Mouse (Mus musculus): Measurements from ENCODE around the gene Spata32.

Gene Spata32

DNA sequence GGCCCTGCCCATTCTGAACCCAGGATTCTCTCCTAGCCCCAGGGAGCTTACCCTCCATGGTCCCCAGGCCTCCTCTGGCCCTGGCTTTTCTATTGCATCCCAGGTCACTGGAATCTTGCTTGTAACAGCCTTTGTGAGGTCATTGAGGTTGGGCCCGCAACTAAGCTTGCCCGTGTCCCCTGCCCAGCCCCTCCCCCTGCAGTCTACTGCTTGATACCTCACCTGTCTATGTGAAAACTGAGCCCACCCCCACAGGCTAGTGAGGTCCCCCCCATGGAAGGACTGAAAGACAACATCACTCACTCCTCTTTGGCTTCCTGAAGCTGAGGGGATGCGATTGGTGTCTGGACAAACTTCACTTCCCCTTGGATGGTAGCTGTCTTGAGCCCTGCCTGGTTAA, 9.8 kb downstream of the Spata32 start, which contains the start of gene 1700023F06Rik:
Gene 1700023F06Rik (minus strand): TSS at position 101 of the 400 bp plus-strand sequence.
- intact Hi-C loops (cut with DNase I) = no loop called here

DNA sequence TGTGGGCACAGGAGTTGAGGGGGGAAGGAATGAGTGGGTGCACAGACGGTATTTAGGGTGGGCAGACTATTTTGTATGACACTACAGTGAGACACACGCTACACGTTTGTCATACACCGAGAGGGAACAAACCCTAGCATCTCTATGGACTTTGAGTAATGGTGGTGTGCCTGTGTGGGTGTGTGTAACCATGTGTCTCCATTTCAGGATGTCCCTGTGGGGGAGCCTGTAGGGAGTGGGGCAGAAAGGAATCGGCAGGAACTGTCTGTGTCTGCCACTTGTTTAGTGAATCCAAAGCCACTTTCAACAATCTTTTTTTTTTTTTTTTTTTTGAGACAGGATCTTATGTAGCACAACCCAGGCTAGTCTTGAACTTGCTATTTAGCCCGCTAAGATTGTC, 12.0 kb downstream of the Spata32 start:
- intact Hi-C loops (cut with DNase I) = no loop called here

DNA sequence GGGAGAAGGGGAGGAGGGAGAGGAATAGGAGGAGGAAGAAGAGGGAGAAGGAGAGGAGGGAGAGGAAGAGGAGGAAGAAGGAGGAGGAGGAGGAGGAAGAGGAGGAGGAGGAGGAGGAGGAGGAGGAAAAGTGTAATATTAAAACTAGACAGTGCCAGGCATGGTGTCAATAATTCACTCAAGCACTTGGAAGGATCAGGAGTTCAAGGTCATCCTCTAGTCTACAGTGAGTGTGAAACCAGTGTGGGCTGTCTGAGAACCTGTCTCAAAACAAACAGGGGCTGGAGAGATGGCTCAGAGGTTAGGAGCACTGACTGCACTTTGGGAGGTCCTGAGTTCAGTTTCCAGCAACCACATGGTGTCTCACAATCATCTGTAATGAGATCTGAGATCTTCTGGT, 15.9 kb downstream of the Spata32 start:
- intact Hi-C loops (cut with DNase I) = no loop called here

DNA sequence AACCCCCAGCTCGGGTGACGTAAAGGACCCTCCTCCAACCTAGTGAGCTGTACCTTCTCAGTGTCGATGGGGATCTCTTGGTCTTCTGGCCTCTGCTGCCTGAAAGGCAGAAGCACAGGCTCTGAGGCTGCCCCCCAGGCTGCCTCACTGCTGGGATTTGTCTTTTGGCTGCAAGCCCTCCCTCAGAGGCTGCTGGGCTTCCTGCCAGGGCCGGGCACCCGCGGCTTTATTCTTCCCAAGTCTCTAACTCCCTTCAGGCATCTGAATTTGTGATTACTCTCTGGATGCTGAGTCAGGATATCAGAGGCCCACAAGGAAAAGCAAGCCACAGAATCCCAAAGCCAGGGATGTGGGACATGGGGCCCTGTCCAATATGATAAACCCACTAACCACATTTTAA, 16.6 kb downstream of the Spata32 start:
- intact Hi-C loops (cut with DNase I) = no loop called here

DNA sequence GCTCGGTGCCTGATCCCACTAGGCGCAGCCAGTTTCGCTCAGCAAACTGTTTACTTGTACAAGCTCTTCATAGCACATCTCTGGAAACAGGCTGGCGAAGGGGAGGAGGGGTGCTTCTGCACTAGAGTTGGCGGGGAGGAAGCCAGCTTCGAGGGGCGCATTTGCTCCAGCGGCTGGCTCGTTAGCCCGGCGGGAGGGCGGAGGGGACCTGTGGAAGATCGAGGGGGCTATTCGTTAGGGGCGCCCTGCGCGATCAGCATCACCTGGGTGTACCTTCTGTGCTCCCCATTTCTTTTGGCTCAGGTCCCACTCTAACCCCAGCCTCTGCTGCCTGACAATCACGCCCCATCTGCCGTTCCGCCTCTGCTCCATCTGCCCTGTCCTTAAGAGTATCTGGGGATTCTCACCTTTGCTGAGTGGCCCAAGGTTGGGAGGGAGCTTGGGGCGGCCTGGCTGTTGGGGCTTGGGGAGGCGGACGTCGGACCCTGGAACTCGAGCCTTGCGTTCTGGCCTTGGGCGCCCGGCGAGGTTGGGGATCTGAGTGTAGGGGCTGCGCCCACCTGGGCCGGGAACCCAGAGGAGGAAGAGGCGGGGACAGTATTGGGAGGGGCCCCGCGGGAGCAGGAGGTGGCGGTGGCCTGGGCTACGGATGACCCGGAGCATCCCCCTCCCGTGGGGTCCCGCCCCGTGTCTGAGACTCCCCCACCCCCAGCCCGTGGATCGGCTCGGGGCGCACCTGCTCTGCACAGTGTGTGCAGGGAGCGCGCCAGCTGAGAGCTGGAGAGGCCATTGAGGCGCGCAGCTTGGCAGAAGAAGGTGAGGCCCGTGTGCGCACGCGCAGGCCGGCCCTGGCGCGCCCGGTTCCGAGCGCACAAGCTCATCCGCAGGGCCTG, 19.1 kb downstream of the Spata32 start:
- intact Hi-C loops (cut with DNase I) = no loop called here

DNA sequence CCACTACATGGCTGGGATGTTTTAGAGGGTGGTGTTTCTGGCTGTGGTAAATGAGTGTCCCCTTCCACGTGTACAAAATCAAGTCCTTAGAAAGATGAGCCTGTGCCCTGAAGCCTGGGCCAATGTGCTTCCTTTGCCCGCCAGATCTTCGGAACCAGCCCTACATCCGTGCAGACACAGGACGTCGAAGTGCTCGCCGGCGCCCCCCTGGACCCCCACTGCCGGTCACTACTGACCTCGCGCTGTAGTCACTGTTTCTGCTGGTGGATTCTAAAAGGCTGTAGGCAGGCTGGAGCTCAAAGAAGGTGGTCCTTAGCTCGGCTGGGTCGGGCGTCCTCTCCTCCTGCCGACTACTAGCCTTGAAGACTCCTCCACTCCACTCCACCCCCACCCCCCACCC, 19.9 kb downstream of the Spata32 start:
- intact Hi-C loops (cut with DNase I) = no loop called here

DNA sequence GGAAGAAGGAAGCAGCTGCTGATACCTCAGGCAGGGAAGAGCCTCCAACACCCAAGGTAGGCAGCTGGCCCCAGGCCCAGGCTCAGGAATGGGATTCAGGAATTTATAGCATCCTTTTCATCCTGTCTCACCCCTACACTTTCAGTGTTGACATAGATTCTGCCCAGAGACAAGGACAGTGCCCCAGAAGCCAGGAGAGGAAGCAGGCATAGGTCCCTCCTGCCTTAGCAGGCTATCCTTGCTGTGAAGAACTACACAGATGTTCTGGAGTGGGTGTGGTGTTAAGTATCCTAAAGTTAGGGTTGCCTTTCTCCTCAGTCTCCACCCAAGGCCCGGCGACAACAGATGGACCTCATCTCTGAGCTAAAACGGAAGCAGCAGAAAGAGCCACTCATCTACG, 20.9 kb downstream of the Spata32 start:
- intact Hi-C loops (cut with DNase I) = no loop called here

DNA sequence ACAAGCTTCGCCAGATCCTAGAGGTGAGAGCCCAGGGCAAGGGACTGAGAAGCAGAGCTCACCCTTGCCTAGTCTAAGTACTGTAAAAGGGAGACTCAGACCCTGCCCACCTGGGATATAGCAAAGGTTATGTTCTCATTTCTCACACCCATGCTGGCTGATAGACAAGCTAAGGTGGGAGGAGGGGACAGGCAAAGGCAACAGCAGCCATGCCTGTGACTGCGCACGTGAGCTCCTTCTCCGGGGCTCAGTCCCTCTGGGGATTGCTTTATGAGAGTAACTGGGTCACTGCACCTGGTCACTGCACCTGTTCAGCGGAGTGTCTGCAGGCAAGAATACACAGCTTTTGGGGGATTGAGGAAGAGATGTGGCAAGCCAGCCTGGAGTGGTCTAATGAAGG, 22.6 kb downstream of the Spata32 start:
- intact Hi-C loops (cut with DNase I) = no loop called here

DNA sequence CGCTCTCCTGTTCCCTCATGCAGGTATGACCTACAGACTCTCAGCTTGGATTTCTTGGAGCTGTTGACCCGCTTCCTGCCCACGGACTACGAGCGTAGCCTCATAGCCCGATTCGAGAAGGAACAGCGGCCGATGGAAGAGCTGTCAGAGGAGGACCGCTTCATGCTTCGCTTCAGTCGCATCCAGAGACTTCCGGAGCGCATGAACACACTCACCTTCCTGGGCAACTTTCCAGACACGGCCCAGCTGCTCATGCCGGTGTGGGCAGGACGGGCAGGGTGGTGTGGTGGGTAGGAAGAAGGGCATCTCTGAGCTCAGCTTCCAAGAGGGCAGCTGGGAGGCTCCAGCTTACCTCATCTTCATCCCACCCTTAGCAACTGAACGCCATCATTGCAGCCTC, 23.0 kb downstream of the Spata32 start:
- intact Hi-C loops (cut with DNase I) = no loop called here

DNA sequence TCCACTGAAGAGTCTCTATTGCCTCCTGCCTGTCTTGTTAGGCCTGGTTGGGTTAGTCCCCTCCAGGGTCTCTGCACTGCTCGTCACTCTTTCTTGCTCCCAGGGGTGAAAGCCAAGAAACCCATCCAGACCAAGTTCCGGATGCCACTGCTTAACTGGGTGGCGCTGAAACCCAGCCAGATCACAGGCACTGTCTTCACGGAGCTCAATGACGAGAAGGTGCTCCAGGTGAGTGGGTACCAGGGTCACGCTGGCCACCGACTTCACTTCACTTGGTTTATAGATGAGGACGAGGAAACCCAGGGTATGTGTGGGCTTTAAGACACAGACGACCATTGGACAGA, 24.4 kb downstream of the Spata32 start:
- intact Hi-C loops (cut with DNase I) = no loop called here

DNA sequence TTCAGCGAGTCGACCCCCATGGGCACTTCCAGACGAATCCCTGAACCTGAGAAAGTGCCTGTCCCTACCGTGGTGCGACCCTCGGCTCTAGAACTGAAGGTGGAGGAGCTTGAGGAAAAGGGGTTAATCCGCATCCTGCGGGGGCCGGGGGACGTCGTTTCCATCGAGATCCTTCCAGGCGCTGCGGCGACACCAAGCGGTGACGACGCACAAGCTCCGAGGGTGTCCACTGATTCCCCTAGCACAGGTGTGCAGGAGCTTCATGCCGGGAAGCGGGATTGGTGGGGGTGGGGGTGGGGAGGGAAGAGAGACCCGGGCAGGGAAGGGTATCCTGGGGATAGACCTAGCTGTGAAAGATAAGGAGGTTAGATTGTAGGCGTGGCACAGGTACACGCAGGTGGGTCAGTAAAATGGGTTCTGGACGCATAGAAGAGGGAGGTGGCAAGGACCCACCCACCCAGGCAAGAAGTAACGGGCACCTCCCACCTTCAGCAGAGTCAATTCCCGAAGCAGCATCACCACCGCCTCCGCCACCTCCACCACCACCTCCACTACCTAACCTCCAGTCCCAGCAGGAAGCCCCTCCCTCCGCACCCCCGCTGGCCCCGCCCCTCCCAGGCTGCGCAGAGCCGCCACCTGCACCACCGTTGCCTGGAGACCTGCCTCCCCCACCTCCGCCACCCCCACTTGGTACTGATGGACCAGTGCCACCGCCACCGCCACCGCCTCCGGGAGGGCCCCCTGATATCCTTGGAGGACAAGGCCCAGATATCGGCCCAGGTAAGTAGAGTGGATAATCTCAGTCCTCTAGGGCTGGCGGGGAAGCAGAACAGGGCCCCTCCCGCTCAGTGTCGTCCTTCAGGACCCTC, 25.0 kb downstream of the Spata32 start:
- intact Hi-C loops (cut with DNase I) = no loop called here

DNA sequence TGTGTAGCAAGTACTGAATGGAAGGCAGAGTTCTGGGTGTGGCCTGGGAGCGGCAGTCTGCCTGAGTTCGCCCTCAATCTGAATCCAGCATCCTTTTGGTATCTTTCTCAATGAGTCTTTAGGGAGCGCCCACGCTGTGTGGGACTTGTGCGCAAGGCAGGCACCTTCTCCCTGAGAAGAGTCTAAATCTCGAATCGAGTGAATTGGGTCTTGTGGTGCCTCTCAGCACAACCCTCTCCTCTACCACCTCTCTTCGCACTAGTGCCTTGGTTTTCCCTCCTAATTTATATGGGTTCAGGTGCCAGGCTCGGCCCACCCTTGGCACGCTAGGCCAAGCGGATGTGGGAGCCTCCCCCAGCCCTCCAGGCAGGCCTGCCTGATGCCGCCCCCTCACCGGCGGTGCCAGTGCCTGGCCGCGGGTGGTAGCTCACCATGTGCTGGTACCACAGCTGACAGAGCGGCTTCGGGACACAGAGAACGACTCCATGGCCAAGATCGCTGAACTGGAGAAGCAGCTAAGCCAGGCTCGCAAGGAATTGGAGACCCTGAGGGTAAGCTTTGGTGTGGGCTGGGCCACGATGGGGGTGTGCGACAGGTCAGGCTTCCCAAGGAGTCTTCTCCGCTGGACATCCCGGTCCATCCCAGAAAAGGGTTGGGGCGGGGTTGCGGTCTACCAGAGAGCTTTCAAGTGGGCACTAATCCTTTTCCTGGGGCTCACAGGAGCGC, 25.8 kb downstream of the Spata32 start:
- intact Hi-C loops (cut with DNase I) = no loop called here

DNA sequence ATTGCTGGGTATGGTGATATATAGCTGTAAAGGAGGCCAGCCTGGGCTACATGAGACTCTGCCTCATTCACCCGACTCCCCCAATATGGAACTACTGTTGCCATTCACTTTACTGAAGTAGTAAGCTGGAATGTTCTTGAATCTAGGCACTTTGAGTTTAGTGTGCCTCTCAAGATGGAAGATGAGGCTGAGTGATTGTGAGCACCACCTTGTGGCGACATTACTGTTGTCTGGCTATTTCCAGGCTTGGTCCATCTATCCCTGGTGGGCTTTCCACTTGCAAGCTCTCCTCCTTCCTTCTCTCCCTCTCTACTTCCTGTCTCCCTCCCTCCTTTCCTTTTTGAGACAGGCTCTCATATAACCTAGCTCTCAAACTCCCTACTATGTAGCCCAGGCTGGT, 33.3 kb downstream of the Spata32 start:
- intact Hi-C loops (cut with DNase I) = no loop called here

DNA sequence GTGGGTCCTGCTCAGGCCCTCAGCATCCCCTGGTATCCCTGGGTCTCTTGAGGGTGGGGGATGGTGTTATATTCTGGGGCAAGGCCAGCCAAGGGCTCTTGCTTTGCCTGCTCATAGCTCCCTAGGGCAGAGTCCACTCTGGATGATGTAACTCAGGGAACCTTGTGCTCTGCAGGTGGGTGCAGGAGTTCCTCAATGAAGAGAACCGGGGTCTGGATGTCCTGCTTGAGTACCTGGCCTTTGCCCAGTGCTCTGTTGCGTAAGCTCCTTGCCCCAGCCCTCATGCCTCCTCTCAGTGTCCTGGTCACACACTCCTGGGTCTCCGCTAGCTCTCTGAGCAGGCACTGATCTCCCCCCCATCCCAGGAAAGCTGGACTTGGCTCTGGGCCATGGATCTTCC, 36.3 kb downstream of the Spata32 start:
- intact Hi-C loops (cut with DNase I) = no loop called here

DNA sequence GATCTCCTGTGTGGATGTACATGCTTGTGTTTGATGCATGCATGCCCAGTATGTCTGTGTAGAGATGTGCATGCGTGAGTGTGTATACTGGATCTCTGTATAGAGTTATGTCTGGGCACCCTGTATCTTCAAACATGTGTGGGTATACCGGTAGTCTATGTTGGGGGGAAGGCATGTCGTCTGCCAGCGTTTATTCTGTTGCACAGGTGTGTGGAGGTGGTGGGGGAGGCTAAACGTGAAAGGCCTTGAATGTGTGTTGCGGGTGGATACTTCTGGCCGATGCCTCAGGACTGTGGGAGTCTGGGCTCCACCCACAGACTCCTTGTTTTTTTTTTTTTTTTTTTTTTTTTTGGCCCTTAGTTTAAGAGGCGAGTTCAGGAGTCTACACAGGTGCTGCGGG, 36.9 kb downstream of the Spata32 start:
- intact Hi-C loops (cut with DNase I) = no loop called here

DNA sequence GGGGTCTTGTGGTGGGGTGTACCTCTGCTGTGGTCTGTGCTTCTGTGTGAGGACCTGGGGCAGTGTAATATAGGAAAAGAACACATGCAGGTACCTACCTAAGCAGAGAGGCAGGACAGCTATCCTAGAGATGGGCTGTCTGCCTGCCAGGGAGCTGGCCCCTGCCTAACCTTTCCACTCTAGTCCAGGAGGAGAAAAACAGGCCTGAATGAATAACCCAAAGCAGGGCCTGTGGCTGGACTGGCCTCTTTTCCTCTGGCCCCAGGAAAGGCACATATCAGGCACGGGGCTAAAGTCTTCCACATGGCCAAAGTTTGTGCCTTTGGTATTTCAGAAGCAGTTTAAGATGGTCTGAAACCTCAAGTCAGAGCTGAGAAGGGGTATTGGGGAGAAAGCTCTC, 37.8 kb downstream of the Spata32 start:
- intact Hi-C loops (cut with DNase I) = no loop called here

DNA sequence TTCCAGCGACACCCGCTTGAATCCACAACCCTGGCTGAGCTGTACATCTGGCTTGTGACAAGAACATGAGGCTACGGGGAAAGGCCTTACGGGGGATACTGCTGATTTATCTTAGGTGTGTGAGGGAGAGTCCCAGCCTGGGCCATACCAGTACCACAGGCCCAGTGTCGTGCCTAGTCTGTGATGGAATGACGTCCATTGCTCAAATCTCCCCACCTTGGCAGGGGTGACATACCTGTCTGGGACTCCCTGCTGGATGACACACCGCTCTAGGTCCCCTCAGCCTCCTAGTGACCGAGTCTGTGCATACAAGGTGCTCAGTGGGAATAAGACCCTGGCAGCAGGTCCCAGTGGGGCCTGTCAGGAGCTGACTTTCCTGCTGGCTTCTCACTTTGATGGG, 39.5 kb downstream of the Spata32 start:
- intact Hi-C loops (cut with DNase I) = no loop called here

DNA sequence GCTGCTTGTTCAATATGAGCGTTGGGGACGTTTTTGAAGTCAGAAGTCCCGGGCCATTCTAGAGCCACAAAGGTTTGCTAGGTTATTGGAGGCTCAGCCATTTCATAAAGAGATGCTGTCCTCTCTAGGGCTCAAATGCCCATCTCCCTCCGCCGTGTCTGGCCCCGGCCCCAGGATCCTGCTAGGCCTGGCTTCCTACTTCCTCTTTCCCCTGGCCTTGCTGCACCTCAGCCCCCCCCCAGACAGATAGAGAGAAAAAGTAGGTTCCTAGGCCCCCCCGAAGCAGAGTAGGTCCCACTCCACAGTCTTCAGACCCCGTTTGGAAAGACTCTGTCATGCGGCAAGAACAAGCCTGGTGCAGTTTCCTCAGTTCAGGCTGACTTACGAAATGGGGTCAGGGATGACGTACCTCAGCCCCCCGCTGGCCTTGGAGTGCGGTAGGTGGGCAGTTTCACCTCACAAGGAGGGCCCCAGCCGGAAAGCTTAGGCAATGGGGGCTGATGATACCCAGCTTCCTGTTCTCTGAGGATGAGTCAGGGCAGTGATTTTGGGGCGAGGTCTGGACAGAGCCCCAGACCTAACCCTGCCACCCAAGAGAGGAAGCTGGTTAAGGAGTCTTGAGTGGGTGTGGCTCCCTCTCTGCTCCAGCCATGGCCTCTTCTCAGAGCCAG, 40.3 kb downstream of the Spata32 start:
- intact Hi-C loops (cut with DNase I) = no loop called here

DNA sequence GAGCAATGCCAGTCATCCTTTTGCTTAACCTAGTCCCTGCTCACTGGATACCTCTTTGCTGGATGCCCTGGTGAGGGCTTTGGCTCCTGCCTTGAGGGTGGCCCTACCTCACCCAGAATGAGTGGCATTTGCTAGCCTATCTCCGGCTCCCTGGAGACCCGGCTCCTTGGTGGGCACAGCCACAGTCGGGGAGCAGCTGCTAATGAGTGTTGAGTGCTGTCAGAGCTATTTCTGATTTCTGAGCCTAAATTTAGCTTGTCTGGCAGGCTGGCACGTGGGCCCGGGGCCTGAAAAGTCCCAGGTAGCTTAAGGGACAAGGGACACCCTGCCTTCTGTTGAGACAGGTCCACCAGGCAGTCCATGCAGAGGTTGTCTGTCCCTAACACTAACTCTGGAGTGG, 41.0 kb downstream of the Spata32 start:
- intact Hi-C loops (cut with DNase I) = no loop called here

DNA sequence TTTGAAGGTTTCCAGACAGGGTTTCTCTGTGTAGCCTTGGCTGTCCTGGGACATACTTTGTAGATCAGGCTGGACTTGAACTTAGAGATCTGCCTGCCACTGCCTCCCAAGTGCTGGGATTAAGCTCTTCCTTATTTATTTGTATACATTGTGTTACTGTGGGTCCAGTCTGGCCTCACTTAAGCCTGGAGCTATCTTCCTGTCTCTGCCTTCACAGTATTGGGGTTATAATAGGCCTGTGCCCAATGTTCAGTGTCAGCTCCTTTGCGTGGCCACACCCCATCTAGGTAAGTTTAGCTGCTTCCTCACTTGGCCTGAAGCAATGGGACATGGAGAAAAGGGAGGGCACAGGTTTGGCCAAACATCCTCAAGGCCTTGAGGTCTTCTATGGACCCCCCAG, 41.7 kb downstream of the Spata32 start:
- intact Hi-C loops (cut with DNase I) = no loop called here

DNA sequence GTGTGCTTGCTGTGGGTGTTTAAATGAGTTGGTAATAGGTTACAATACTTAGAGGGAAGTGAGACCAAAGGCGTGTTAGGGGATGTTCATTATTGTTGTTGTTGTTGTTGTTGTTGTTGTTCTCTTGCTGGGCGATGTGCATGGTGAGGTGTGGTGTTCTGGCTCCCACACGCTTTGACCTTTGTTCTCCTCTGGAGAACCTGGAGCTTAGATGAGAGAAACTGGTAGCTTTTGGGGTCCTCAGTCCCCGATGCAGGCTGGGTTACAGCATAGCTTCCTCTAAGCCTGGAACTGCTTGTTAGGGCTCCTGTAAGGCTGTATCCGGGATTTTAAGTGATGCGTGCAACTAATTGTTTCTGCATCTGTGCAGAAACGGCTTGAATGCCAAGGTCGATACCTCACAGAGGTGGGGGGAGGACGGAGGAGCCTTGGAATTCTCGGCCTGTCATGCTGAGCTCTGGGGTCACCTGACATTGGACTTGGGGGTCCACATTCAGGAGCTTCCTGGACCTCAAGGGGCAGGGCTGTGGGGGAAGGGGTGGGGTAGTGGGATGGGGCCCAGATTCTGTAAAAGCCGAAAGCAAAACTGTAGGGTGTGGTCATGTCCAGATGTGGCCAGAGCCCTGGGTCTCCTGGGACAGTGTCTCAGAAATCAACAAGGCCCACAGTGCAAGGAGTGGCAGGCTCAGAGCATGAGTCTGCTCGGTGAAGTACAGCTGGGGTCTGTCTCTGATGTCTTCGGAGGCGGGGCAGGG, 42.4 kb downstream of the Spata32 start:
- intact Hi-C loops (cut with DNase I) = no loop called here
